Mouse (Mus musculus) heart, embryonic 16.5 days (tissue): ENCODE measurements around the gene Slc35e4. TPM values are rescaled to one million over a fixed set of nuclear protein-coding genes. Genes with fewer than 3 reads are reported as not detected.

Experiments used
- ATAC-seq: fragments of 200-750 bp; cut with Nextera tagmentation; replicated peaks from 2 replicates; pipeline ENCODE4 v1.8.0; 2017; ENCODE audit warnings: moderate number of reproducible peaks; ENCODE audit not compliant: insufficient read depth, low FRiP score; ENCODE audit errors: extremely low read depth
- H3K27ac ChIP-seq: fragments of 300-500 bp; sonication (generic); 2 replicates; pipeline ENCODE4 v1.5.1; 2014; ENCODE audit warnings: mild to moderate bottlenecking, low read length, control low read depth, moderate library complexity
- H3K27me3 ChIP-seq: fragments of 300-500 bp; sonication (generic); 2 replicates; pipeline ENCODE4 v1.6.1; 2014; ENCODE audit warnings: low read length, mixed read lengths; ENCODE audit not compliant: control insufficient read depth, insufficient read depth
- H3K36me3 ChIP-seq: fragments of 300-500 bp; sonication (generic); 2 replicates; pipeline ENCODE4 v1.6.1; 2014; ENCODE audit not compliant: control insufficient read depth, insufficient read depth
- H3K4me1 ChIP-seq: fragments of 300-500 bp; sonication (generic); 2 replicates; pipeline ENCODE4 v1.6.1; 2014; ENCODE audit warnings: low read length, mixed read lengths; ENCODE audit not compliant: control insufficient read depth, insufficient read depth
- H3K4me2 ChIP-seq: fragments of 300-500 bp; sonication (generic); 2 replicates; pipeline ENCODE4 v1.6.1; 2014; ENCODE audit warnings: low read depth, mild to moderate bottlenecking, control low read depth, low read length
- H3K4me3 ChIP-seq: fragments of 300-500 bp; sonication (generic); 2 replicates; pipeline ENCODE4 v1.5.1; 2014; ENCODE audit warnings: mild to moderate bottlenecking, control low read depth, low read length
- H3K9ac ChIP-seq: fragments of 300-500 bp; sonication (generic); 2 replicates; pipeline ENCODE4 v1.6.1; 2014; ENCODE audit warnings: low read length, control low read depth
- H3K9me3 ChIP-seq: fragments of 300-500 bp; sonication (generic); replicated peaks from 2 replicates; pipeline ENCODE4 v1.6.1; 2016; ENCODE audit warnings: low read length; ENCODE audit not compliant: control insufficient read depth
- WGBS: fragments of 180-500 bp; shearing (Covaris S2); extraction: QIAGEN DNeasy Blood & Tissue Kit; methylation state at CpG from one replicate; pipeline ENCODE4 v1.1.7; 2014; 5-methylcytosine and 5-hydroxymethylcytosine counted together
- polyA plus RNA-seq: library from polyadenylated mRNA; unstranded; fragments of >200 nt; fragmentation: Nextera tagmentation; extraction: Ambion mirVana; gene quantifications from 2 replicates; pipeline ENCODE4 v1.2.1, GENCODE M21; 2015

Slc35e4 gene
- polyA plus RNA-seq, 1 experiment from 2014 or later, result 4.2 TPM

DNA sequence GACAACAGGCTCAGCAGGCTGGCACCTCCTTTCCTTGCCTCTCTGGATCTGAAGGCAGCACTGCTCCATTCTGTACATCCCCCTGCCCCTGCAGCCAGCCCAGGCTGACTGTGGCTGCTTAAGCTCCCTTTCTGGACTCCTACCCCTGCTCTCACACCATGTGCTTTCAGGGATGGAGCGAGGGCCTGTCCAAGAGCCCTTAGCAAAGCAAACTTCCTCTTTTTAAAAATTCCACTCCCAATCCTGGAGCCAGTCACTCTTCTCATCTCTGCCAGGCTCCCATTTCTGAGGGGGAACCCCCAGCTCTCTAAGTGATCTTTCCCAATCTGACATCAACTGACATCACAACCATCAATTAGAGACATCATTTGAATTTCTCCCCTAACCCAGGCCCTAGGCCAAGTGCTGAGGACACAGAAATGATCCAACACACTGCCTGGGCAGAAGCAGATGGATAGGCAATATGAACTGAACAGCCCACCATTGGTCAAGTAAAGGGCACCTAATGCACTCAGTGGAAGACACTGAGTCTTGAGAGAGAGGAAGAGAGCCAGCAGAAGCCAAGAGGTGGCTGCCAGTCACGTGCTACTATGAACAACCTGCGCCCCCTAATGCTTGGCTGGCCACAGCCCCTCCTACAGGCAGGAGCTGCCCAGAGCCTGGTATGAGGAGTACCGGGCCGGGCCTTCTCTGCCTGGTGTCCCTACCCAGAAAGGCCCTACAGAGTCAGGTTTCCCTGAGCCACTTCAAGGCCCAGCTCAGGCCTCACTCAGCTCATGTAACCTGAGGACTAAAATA, 3.8 kb downstream of the Slc35e4 start:
- peak overlapping the region; percentile 36; the same call in 1 of the 2 replicates for H3K27ac ChIP-seq
- peaks cover 4% of the 10 kb centered on the region; the same call in 1 of the 2 replicates for H3K27me3 ChIP-seq
- WGBS, result 54% methylated on average over 5 of the region's 5 CpGs
- H3K4me3 ChIP-seq, result no peak overlapping the region
- H3K9me3 ChIP-seq, result no peaks in the 10 kb centered on the region
- no peaks in the 10 kb centered on the region for H3K36me3 ChIP-seq
- peaks cover 37% of the 10 kb centered on the region for H3K4me1 ChIP-seq
- H3K9ac ChIP-seq, result peak overlapping the region; percentile 6; the same call in 1 of the 2 replicates
- H3K4me2 ChIP-seq, result peak overlapping the region; percentile 24; the same call in 1 of the 2 replicates
- ATAC-seq, result no peak

DNA sequence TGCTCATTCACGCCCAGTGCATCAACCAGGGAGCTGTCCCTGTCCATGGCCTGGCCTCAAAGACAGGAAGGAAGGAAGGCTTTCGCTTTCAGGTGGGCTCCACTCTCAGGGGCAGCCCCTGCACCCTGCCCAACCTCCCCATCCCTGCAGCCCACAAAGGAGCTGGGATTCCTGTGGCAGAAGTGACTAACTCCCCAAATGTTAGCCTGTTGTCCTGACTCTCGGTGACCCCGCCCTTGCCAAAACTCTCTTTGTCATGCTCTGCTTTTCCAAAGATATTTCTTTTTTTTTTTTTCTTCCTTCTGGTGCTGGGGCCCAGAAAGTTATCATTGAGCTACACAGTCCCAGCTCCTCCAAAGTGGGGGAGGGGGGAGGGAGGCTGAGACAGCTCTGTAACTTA, 5.2 kb downstream of the Slc35e4 start:
- H3K4me3 ChIP-seq, result no peak overlapping the region
- H3K9me3 ChIP-seq, result no peaks in the 10 kb centered on the region
- peaks cover 4% of the 10 kb centered on the region; the same call in 1 of the 2 replicates for H3K27me3 ChIP-seq
- no peak for ATAC-seq
- H3K9ac ChIP-seq, result no peak overlapping the region
- H3K36me3 ChIP-seq, result no peaks in the 10 kb centered on the region
- no peak overlapping the region for H3K4me2 ChIP-seq
- 81% methylated on average over 4 of the region's 4 CpGs for WGBS
- H3K4me1 ChIP-seq, result peaks cover 35% of the 10 kb centered on the region
- H3K27ac ChIP-seq, result no peak overlapping the region

DNA sequence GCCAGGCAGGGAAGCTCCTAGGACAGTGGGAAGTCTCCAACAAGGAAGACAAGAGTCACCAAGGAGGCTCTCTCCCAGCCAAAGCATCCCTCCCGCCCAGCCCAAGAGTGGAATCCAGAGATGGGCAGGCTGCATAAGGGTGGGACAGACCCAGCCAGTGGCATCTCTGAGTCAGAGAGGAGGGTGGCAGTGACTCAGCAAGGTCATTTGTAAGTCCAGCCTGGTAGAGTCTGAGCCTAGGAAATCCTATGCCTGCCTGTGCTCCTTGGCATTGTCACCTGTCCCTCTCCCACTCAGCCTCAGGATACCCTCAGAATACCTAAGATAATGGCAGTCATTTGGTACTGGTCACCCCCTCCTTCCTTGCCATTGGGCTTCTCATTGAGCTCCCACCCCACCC, 9.0 kb downstream of the Slc35e4 start:
- no peak overlapping the region for H3K4me3 ChIP-seq
- H3K9ac ChIP-seq, result no peak overlapping the region
- no peaks in the 10 kb centered on the region for H3K27me3 ChIP-seq
- H3K27ac ChIP-seq, result no peak overlapping the region
- no peak for ATAC-seq
- no peaks in the 10 kb centered on the region for H3K9me3 ChIP-seq
- WGBS, result 75% methylated on average over 1 of the region's 1 CpGs
- H3K36me3 ChIP-seq, result no peaks in the 10 kb centered on the region
- H3K4me2 ChIP-seq, result no peak overlapping the region
- H3K4me1 ChIP-seq, result peaks cover 4% of the 10 kb centered on the region

DNA sequence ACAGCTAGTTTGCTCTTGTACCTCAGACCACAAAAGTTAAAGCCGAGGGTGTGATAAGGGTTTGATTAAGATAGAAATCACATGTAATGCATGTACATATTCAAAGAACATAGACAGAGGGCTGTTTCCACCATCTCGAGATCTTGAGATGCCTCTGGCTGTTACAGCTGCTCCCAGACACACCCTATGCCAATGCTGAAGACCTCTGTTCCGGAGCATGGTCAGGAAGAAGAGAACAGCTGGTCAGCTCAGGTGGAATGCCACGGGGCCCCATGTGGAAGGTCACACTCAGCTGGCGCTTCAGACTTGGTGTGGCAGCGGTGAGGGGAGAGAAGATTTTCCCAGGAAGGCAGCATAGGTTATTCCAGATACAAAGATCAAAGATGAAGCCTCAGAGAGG, 9.8 kb downstream of the Slc35e4 start:
- WGBS, result 81% methylated on average over 6 of the region's 6 CpGs
- Histone ChIP-seq H3K4me2 (no peak overlapping the region), H3K4me3 (no peak overlapping the region), H3K27ac (no peak overlapping the region), H3K27me3 (no peaks in the 10 kb centered on the region), H3K4me1 (no peaks in the 10 kb centered on the region), H3K9me3 (no peaks in the 10 kb centered on the region), H3K9ac (no peak overlapping the region), H3K36me3 (no peaks in the 10 kb centered on the region)
- no peak for ATAC-seq

DNA sequence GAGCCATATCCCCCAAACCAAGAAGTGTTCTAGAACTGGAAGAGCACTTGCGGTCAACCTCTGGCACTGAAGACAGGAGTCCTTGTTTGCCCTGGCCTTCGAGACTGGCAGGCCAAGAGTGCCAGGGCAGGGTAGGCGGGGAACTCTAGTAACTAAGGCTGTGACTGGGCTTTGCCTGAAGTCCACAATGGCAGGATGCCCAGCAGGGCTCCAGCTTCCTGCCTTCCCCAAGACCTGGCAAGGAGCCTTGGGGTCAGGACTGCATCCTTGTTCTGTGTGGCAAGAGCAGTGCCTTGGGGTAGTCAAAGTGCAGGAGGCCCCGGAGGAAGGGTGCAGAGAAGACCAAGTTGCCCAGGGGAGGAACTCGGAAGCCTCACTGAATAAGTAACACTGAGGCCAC, 11.4 kb downstream of the Slc35e4 start:
- H3K27me3 ChIP-seq, result no peaks in the 10 kb centered on the region
- H3K36me3 ChIP-seq, result peaks cover 6% of the 10 kb centered on the region; the same call in 1 of the 2 replicates
- H3K4me2 ChIP-seq, result no peak overlapping the region
- H3K9me3 ChIP-seq, result no peaks in the 10 kb centered on the region
- H3K27ac ChIP-seq, result no peak overlapping the region
- 76% methylated on average over 5 of the region's 5 CpGs for WGBS
- H3K9ac ChIP-seq, result no peak overlapping the region
- ATAC-seq, result no peak
- H3K4me1 ChIP-seq, result no peaks in the 10 kb centered on the region
- H3K4me3 ChIP-seq, result no peak overlapping the region

DNA sequence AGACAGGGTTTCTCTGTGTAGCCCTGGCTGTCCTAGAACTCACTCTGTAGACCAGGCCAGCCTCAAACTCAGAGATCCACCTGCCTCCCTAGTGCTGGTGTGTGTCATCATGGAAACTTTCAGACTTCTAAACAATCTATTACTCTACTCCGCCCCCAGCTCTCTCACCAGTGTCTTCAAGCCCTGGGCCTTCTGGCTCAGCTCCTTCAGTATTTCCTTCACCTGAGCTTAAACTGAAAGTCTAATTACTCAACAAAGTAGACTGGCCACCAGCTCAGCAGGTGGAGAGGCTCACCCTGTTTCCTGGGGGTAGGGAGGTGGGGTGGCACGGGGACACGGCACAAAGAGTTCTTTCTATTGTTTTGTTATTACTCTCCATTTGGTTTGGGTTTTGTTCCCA, 11.9 kb downstream of the Slc35e4 start:
- Histone ChIP-seq H3K27me3 (no peaks in the 10 kb centered on the region), H3K4me2 (no peak overlapping the region), H3K9me3 (no peaks in the 10 kb centered on the region), H3K36me3 (peaks cover 6% of the 10 kb centered on the region; the same call in 1 of the 2 replicates), H3K4me1 (no peaks in the 10 kb centered on the region), H3K27ac (no peak overlapping the region), H3K4me3 (no peak overlapping the region), H3K9ac (no peak overlapping the region)
- no peak for ATAC-seq
- whole genome bisulfite sequencing, result 89% methylated on average over 3 of the region's 3 CpGs

DNA sequence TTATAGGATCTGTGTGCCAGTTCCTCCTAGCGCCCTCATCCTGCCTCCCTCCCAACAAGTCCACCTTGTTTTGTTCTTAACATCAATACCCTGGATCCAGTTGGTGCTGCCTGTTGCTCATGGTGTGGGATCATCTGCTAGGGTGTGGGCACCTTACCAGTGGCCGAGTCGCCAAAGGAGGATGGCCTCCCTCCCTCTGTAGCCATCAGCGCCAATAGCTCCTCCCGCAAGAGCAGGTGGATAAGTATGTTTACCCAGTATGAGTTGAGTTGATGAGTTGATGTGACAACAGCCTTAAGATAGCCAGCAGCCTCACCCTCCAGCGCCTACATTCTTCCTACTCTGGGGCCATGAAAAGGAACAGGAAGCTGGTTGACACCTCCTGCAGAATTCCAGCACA, 14.2 kb downstream of the Slc35e4 start:
- H3K9ac ChIP-seq, result no peak overlapping the region
- H3K27me3 ChIP-seq, result no peaks in the 10 kb centered on the region
- no peaks in the 10 kb centered on the region for H3K9me3 ChIP-seq
- 54% methylated on average over 6 of the region's 6 CpGs for WGBS
- no peak for ATAC-seq
- no peak overlapping the region for H3K4me2 ChIP-seq
- 0 out of 2 replicates have a peak, but pooled peaks cover 2% of the 10 kb centered on the region for H3K4me1 ChIP-seq
- peaks cover 6% of the 10 kb centered on the region; the same call in 1 of the 2 replicates for H3K36me3 ChIP-seq
- no peak overlapping the region for H3K4me3 ChIP-seq
- H3K27ac ChIP-seq, result no peak overlapping the region

DNA sequence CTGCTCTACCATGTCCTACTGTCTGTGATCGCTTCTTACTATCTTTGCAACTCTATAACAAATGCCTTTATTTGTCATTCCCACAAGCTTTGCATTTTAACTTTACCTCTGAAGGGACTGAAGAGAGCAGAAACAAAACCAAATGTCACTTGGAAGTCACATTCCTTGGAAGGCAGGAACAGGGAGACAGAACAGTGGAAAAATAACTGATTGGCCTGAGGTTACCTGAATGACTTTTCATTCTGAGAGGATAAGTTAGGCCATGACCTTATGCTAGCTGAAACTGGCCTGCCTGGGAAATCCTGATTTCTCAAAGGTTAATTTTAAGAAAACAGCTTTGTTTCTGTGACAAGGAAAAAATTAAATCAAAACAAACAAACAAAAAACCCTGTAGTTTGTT, 18.5 kb downstream of the Slc35e4 start:
- peaks cover 6% of the 10 kb centered on the region; the same call in 1 of the 2 replicates for H3K36me3 ChIP-seq
- no peaks in the 10 kb centered on the region for H3K27me3 ChIP-seq
- WGBS, result 86% methylated on average over 1 of the region's 1 CpGs
- no peak for ATAC-seq
- no peak overlapping the region for H3K9ac ChIP-seq
- peak overlapping the region; percentile 16; the same call in 1 of the 2 replicates for H3K4me2 ChIP-seq
- H3K4me3 ChIP-seq, result no peak overlapping the region
- H3K27ac ChIP-seq, result no peak overlapping the region
- peaks cover 5% of the 10 kb centered on the region for H3K4me1 ChIP-seq
- H3K9me3 ChIP-seq, result no peaks in the 10 kb centered on the region

DNA sequence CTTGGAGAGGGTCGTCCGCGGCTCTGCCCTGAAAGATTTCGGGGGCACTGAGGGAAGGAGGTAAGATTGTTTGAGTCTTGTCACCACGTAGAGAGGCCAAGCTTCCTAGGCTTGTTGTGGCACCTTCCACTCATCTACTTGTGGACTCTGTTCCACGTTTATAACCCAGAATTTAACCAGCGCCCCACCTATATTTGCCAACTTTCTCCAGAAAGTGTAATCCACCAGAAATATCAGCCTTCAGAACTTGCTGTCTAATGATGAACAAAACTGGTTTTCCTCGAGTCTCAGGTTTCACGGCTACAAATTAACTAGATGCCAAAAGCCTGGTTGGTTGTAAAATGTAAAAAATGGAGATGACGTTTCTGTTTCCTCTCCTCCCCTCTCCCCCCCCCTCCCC, 19.0 kb downstream of the Slc35e4 start:
- 5% methylated on average over 10 of the region's 10 CpGs for WGBS
- H3K4me2 ChIP-seq, result peak overlapping the region; percentile 83
- H3K9ac ChIP-seq, result peak overlapping the region; percentile 73
- H3K9me3 ChIP-seq, result no peaks in the 10 kb centered on the region
- no peaks in the 10 kb centered on the region for H3K27me3 ChIP-seq
- peaks cover 6% of the 10 kb centered on the region; the same call in 1 of the 2 replicates for H3K36me3 ChIP-seq
- peaks cover 5% of the 10 kb centered on the region for H3K4me1 ChIP-seq
- peak overlapping the region; percentile 64 for H3K4me3 ChIP-seq
- peak overlapping the region; percentile 65 for H3K27ac ChIP-seq
- no peak for ATAC-seq
